Mouse (Mus musculus) kidney, adult 2 months (tissue): ENCODE measurements around the gene Map3k1. TPM values are rescaled to one million over a fixed set of nuclear protein-coding genes. Genes with fewer than 3 reads are reported as not detected.

Experiments used
- DNase-seq: peaks from one replicate; pipeline ENCODE4 v3.0.0; 2021
- H3K27ac ChIP-seq: fragments of 200-500 bp; 2 replicates; pipeline ENCODE4 v1.5.1; 2012; ENCODE audit warnings: low read depth, low read length, control low read depth, inconsistent platforms; ENCODE audit not compliant: insufficient read depth
- H3K27me3 ChIP-seq: fragments of 200-500 bp; replicated peaks from 2 replicates; pipeline ENCODE4 v1.6.1; 2012; ENCODE audit warnings: mild to moderate bottlenecking, moderate library complexity, low read length, inconsistent platforms; ENCODE audit not compliant: control insufficient read depth, insufficient read depth
- H3K36me3 ChIP-seq: fragments of 200-500 bp; 2 replicates; pipeline ENCODE4 v1.6.1; 2012; ENCODE audit warnings: mild to moderate bottlenecking, moderate library complexity, low read length, inconsistent platforms; ENCODE audit not compliant: control insufficient read depth, insufficient read depth
- H3K4me1 ChIP-seq: fragments of 200-500 bp; 2 replicates; pipeline ENCODE4 v1.6.1; 2011; ENCODE audit warnings: low read length; ENCODE audit not compliant: control insufficient read depth, insufficient read depth
- H3K4me3 ChIP-seq: fragments of 200-500 bp; 2 replicates; pipeline ENCODE4 v1.5.1; 2011; ENCODE audit warnings: mild to moderate bottlenecking, low read depth, low read length, control low read depth; ENCODE audit not compliant: insufficient read depth
- CTCF ChIP-seq: fragments of 200-500 bp; conservative IDR thresholded peaks from 2 replicates; pipeline ENCODE4 v1.5.1; 2011; ENCODE audit warnings: low read depth, mild to moderate bottlenecking, control low read depth, low read length, moderate library complexity, mixed read lengths; ENCODE audit not compliant: insufficient read depth, insufficient read length
- POLR2A ChIP-seq: fragments of 200-500 bp; IDR thresholded peaks from one replicate; pipeline ENCODE4 v1.6.1; 2011; ENCODE audit warnings: low read depth, low read length, control low read depth
- WGBS: fragments of 180-500 bp; shearing (Covaris S2); methylation state at CpG from one replicate; pipeline ENCODE4 v1.1.7; 2018; 5-methylcytosine and 5-hydroxymethylcytosine counted together
- polyA plus RNA-seq: library from polyadenylated mRNA; depleted of rRNA; stranded (reverse); fragments of >200 nt; gene quantifications from 2 replicates; pipeline ENCODE4 v1.2.3, GENCODE M21; 2012

The Map3k1 gene
- polyA plus RNA-seq, 1 experiment = 16.6 TPM

- Histone ChIP-seq H3K4me3 (no peak overlapping the region), H3K27me3 (no peaks in the 10 kb centered on the region), H3K27ac (peak overlapping the region; percentile 56), H3K4me1 (peaks cover 56% of the 10 kb centered on the region), H3K36me3 (no peaks in the 10 kb centered on the region)
- no peak for TF ChIP-seq POLR2A
- no peak for TF ChIP-seq CTCF
- WGBS = 39% methylated on average over 12 of the region's 12 CpGs
- DNase-seq = peak; percentile 85
Observed at GRCm38 (mm10) chr13:111798044-111798443, 10.7 kb downstream of the Map3k1 start.

DNA sequence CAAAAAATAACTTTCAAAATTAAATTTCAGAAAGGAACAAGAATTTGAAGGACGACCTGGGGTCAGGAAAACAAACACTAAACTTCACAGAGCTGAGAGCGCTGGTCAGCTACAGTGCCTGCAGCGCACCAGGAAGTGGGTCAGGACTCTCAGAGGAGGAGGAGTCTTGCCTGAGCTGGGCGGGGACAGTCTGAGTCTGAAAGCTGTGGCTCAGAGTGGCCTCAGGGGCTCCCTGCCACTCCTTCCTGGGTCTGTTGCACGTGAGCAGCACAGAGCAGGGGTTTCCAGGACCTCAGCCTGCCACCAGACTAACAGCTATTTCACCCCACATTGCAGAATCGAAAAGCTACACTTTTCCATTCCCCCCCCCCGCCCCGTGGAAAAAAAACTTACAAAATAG, 11.8 kb downstream of the Map3k1 start:
- H3K4me1 ChIP-seq = peaks cover 56% of the 10 kb centered on the region
- WGBS = 5% methylated on average over 8 of the region's 8 CpGs
- DNase-seq = peak; percentile 90

DNA sequence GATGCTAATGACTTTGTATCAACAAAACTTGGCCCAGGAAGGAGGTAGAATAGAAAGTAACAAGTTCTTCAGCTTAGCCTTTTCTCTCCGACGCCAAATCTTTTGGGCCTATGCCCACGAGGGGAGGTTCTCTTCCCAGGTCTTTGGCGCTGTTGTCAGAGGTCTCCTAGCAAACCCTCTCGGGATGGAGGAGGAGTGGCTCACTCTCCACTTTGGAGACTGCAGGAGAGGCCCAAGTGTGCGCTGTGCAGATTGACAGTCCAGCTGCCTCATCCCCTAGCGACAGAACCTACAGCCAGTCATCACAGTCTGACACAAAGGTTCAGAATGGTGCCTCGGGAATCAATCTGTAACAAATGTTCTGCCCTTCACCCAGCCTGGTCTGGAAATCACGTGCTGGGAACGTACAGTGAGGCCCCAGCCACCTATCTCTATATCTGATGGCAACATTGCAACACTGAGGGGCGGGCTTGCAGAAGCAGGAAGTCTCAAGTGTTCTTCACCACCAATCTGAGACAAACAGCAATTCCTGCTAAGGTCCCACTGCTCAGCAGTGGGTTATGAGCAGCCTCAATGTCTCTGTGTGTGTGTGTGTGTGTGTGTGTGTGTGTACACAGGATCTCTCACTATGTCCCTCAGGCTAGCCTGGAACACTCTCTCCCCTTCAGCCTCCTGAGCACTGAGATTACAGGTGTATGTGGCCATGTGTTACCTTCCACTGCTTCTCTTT, 12.4 kb downstream of the Map3k1 start:
- Histone ChIP-seq H3K4me1 (peaks cover 53% of the 10 kb centered on the region), H3K27ac (peak overlapping the region; percentile 63), H3K4me3 (no peak overlapping the region), H3K36me3 (no peaks in the 10 kb centered on the region), H3K27me3 (no peaks in the 10 kb centered on the region)
- WGBS = 8% methylated on average over 11 of the region's 11 CpGs
- peak; percentile 51 for DNase-seq
- TF ChIP-seq POLR2A = no peak
- no peak for TF ChIP-seq CTCF

More for the DNA sequence above, 11.8 kb downstream of the Map3k1 start:
- TF ChIP-seq CTCF (no peak), POLR2A (no peak)
- Histone ChIP-seq H3K36me3 (no peaks in the 10 kb centered on the region), H3K27me3 (no peaks in the 10 kb centered on the region), H3K27ac (peak overlapping the region; percentile 56; the same call in 1 of the 2 replicates), H3K4me3 (no peak overlapping the region)

DNA sequence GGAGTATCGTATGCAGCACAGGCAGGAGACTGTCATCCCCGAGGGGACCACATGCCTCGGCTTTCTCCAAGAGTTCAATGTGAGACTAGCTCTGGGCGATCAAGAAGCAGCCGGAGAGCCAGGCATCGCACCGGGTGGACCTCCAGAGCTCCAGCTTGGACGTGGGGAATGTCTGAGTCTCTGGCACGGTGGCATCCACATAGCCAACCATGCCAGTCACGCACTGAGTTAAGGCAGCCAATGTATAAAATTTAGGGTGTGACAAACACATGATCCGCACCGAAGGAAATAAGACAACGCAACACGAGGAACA, 15.9 kb downstream of the Map3k1 start:
- Histone ChIP-seq H3K27ac (no peak overlapping the region; the same call in 1 of the 2 replicates), H3K4me3 (no peak overlapping the region), H3K4me1 (peaks cover 51% of the 10 kb centered on the region), H3K27me3 (no peaks in the 10 kb centered on the region), H3K36me3 (no peaks in the 10 kb centered on the region)
- no peak for DNase-seq
- WGBS = 67% methylated on average over 14 of the region's 14 CpGs
- TF ChIP-seq CTCF = no peak
- no peak for TF ChIP-seq POLR2A

DNA sequence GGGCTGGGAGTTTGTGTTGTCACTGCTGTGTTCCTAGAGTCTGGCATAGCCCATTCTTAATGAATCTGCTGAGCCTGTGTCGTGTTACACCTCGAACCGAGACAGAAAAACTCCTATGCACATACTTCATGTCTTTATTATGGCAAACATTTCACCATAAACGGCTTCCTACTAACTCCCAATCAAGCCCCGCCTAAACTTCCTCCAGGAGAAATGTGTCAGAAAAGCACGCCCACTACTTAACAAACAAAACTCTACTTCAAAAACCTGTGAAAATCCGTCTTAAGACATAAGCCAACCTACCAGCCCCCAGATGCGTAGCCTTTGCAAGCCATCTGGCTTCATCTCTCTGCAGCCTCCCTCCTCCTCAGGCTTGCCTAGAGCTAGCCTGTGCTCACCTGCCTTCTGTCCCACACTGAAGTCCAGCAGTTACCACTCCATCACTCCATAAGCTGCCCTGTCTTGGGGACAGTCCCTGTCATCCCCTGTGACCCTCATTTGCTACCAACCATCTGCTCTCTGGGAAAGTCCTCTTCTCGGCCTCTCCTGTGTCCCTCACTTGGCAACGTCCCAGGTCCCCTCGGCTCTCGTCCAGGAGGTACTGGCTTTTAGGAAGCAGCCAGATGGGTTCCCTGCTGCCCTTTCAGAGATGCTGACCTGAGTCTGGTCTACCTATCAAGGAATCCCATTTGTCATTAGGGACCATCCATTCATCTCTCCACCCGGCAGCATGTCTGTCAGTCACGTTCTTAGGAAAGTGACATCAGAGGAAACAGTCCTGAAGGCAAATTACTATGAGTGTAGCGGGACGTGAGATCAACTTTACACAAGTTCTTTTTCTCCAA, 16.4 kb downstream of the Map3k1 start:
- peak; percentile 66 for DNase-seq
- Histone ChIP-seq H3K4me1 (peaks cover 45% of the 10 kb centered on the region), H3K27me3 (no peaks in the 10 kb centered on the region), H3K36me3 (no peaks in the 10 kb centered on the region), H3K4me3 (no peak overlapping the region), H3K27ac (no peak overlapping the region)
- TF ChIP-seq CTCF = no peak
- TF ChIP-seq POLR2A = no peak
- WGBS = 32% methylated on average over 16 of the region's 16 CpGs

DNA sequence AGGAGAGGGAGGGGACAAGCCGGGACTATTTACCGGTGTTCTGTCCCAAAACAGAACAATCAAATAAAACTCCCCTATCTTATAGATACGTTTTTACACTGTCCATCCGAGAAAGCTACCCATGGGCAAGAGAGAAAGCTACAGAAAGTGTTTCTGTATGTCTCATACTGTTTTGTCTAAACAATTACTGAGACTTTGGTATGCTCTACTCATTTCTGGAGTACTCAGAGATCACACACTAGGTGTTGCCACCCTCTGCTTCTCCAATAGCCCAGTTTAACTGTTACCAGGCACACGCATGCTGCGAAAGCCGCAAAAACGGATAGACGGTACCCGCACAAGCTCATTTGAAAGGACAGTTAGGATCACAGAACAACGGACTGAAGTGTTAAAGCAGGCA, 17.2 kb downstream of the Map3k1 start:
- TF ChIP-seq CTCF (no peak), POLR2A (no peak)
- H3K4me3 ChIP-seq = no peak overlapping the region
- no peaks in the 10 kb centered on the region for H3K36me3 ChIP-seq
- no peaks in the 10 kb centered on the region for H3K27me3 ChIP-seq
- no peak overlapping the region for H3K27ac ChIP-seq
- H3K4me1 ChIP-seq = peaks cover 42% of the 10 kb centered on the region
- no peak for DNase-seq
- WGBS = 68% methylated on average over 11 of the region's 11 CpGs
